Mouse (Mus musculus) thymus, postnatal 10 days (tissue): ENCODE measurements around the gene Phf21a.

Source experiments
- DNase-seq, 2 experiments: peaks; one replicate each; pipeline ENCODE4 v3.0.0; 2021; ENCODE audit warnings: low spot score in 2 of 2

The Phf21a gene

DNA sequence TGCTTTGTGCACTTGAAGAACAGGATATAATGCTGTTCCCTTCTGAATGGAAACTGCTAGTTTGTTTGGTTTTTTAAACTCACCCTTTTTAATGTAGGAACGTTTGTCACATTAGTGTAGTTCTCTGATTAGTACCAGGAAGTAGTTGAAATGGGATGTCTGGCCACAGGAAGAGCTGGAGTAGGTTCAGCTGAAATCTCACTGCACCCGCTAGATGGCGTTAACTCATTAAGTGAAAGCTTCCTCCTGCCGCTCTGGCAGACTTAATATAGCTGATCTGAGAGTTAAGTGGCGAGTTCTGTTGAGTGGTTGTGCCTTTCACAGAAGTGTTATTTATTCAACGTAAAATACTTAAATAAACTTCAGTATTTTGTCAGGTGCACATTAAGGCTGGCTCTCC, 203.5 kb downstream of the Phf21a start:
- DNase-seq = peak; percentile 45 to 76

DNA sequence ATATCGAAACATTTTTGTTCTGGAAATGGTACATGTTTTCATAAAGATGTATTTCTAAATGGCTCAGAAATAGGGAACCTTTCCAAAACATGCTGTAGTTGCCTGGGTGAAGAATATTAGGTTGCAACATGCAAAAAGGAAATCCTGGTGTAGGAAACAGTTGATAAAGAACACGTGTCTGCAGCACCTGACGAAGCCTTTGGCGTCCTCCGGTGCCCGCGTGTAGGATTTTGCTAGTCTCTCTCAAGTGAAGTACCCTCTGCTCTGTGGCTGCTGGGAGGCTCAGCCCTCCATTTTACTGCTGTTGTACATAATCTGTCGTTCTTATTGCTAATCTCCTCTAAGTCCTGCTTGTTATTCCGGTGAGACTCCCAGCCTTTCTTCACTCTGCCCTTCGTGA, 207.0 kb downstream of the Phf21a start:
- no peak for DNase-seq

DNA sequence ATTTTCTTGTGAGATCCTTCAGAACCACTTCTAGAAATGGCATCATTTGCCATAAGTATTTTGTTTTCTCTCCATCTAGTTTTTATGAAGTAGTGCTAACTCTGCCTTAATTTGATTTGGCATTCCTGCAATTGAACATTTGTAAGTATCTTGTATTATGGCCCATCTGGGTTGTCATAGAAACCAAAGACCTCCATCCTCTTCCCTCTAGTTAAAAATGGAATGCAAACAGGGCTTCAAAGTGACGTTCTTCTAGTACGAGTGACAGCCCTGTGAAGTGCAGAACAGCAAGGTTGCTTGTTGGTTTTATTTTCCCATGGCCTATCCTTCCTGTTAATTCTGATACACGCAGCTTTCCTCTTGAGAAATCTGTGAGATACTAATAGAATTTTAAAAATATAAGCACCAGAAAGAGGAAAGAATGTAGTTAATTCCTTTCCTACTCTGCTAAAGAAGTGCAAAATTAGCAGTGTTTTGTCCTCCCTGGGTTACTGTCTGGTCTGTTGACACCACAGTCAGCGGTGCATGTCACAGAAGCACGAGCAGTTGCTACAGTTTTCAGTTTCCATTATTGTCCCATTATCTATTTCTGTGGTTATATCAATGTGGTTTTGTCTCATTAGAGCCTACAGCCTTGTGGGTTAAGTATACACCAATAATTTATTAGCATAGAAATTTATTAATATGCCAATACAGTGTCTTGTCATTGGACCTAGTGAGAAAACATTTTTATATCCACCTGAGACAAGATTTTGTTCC, 209.1 kb downstream of the Phf21a start:
- no peak for DNase-seq

DNA sequence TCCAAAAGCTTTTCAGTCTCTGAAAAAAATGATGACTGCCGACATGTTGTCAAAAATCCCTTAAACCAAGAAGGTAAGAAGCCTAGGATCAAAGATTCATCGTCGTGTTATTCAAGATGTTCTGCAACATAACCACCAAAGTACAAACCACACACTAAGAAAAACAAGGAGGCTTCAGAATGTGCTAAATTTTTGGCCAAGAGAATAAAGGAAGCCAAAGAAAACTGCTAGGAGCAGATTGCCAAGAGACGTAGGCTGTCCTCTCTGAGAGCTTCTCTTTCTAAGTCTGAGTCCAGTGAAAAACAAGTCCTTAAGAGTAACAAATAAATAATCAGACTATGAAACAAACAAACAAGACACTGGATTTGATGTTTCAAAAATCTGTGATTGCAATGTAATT, 219.6 kb downstream of the Phf21a start:
- no peak for DNase-seq

DNA sequence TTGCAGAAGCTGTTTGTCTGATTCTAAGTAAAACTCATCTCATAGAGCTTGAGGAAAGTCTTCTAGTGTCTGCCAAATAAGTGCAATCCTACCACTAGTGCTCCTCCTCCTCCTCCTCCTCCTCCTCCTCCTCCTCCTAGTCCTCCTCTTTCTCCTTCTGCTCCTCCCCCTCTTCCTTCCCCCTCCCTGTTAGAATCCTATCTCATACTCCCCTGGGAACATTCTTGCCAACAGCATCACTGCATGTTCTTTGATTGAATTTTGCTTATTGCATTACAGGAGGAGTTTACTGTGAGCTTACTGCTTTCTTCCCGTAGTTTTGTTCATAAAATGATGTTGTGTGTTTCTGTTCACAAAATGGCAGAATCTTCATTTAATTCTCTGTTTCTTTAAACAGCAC, 221.1 kb downstream of the Phf21a start:
- no peak for DNase-seq

DNA sequence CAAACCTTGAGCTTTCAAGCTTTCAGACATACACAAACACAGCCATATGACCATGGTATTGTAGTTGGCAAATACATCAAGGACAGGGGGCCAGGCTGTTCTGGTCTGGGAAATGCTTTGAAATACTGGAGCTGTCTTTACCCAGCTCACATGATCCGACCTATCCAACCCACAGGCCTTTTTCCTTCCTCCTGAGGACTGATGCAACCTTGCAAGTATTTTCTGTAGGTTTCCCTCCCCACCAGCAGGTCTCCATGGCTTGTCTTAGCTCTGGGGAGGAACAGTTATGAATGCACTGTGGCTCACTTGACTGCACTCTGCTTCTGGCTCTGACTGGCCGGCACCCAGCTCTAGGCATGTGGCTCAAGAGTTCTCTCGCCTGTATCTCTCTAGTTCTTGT, 223.7 kb downstream of the Phf21a start:
- no peak for DNase-seq

DNA sequence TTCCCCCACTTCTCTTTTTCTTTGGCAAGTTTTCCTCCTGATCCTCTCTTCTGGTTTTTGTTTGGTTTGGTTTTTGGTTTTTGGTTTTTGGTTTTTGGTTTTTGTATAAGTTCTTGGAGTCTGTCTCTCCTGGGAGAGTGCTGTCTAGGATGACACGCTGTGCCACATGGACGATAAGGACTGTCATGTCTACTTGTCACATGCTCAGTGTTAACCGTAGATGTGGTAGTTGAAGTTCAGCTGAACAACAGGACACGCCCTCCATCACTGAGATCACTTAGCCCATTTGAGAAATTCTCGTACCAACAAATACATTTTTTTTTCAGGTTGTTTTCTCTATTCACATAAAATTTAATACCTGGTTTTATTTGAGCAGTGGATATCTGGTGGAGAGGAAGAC, 224.3 kb downstream of the Phf21a start:
- no peak for DNase-seq

DNA sequence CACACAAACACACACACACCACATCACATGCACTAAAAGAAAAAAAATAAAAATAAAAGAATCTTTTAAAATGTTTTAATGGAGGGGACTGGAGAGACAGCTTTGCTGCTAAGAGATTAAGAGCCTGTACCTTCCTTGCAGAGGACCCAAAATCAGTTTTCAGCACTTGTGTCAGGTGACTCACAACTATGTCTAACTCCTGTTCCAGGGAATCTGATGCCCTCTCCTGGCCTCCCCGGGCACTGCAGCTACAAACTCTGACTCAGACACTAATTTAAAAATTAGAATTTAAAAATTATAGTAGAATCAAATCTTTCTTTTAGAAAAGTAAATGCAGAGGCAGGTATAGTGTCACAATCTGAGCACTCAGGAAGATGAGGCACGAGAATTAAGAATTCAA, 229.8 kb downstream of the Phf21a start:
- peak; percentile 11 to 48 for DNase-seq

DNA sequence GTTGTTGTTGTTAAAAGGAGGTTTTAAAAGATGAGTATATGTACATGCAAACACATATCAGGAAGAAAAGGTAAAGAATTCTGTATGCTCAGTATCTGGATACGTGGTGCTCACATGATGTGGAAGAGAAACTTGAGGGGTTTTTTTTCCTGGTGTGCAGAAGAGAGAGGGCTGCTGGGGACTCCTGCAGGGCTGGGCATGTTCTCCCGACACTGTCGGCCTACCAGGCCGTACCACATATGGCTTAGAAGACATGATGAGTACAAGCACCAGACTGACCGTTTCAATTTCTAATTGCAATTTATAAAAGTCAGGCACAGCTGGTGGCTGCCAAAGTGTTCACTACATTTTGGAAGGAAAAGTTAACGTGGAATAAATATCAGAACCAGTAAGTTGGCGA, 232.8 kb downstream of the Phf21a start:
- DNase-seq = no peak

DNA sequence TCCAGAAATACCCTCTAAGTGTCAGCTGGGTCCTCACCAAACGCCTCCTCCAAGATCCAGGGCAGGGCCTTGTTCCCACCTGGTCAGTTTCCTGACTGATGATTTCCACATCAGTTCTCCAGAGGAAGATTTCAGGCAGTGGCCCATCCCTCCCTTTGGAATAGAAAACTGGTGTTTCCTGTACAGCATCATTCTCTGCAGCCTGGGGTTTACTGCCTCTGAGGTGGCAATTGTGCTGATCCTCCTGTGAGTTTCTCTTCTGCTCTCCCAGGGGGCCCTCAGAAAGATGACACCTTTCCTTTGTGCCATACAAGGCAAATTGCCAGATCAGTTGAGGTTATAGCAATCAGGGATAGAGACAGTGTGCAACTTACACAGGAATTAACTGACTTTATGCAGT, 233.3 kb downstream of the Phf21a start:
- no peak for DNase-seq

DNA sequence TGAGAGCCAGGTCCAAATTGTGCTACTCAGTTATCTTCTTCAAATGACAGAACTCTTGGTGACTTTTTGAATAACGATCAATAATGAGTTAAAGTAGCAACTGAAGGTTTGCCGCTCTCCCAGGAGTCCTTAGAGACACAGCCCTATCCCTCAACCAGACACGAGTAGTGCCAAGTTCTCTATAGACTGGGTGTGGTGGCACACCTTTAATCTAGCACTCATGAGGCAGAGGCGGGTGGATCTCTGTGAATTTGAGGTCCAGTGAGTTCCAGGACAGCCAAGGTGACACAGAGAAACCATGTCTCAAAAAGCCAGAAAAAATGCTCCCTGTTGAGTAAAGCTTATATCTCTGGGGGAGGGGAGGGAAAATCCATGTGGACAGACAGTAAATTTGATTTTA, 234.7 kb downstream of the Phf21a start:
- DNase-seq = no peak

DNA sequence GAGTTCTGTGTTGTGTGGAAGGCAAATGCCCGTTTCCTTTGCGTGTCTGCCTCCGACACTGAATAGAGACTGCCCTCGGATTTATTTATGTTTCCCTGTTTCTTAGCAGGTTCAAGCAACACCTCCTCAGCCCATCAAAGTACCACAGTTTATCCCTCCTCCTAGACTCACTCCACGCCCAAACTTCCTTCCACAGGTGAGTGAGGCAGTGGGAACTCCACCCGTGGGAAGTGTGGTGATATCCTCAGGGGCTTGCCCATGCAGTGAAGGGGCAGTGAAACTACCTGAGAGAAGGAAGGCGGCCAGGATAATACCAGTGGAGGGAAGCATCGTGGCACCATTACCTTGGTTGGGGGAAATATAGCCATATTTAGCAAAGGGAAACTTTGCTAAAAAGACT, 235.3 kb downstream of the Phf21a start:
- DNase-seq = no peak

DNA sequence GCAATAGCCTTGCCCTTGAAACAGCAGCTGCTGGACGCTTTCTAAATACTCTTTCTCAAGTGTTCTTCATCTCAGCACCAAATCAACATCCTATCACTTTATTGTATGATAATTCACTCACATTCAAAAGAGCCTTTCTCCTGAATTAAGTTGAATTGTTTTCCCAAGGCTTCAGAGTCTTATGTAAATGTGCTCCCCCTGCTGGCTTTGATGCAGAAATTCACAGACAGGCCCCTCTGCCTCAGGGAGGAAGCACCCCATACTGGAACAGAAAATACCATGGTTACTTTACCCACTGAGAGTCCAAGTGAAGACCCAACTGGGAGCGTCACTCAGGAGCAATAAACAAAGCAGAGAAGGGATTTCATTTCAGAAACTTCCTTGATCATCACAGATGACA, 237.9 kb downstream of the Phf21a start:
- DNase-seq = peak in 1 of 2 experiments; percentile 54

DNA sequence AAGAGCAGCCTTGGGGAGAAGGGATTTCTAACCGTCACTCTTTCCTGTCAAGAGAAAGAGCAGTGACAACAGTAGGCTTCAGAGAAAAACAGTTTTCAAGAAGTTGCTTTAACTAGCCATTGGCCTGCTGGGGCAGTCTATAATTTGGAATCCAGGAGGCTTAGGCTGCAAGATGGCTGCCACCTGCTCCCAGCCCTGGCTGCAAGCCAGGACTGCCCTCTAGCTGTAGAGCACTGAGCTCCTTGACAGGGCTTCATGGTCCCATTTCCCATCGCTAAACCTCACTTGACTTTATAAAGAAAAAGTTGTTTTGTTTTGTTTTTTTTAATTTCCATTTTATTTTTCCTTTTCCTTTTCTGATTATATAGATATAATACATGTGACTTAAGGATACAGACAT, 238.5 kb downstream of the Phf21a start:
- no peak for DNase-seq

DNA sequence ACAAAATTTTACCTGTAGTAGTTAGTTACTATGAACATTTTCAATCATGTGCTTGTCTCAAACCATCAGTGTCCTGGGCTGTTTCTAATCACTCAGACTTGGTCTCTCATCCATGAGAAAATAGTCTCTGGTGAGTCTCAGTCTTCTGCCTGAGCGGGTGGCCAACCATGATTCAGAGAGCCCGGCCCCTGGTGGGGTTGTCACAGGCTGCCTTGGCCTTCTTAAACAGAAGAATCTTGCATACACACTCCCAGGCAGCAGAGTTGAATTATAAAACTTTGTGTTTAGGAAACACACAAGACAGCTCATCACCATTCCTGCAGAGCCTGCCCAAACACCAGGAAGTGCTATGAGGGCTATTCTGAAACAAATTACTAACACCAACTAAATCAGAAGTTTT, 239.0 kb downstream of the Phf21a start:
- DNase-seq = no peak

DNA sequence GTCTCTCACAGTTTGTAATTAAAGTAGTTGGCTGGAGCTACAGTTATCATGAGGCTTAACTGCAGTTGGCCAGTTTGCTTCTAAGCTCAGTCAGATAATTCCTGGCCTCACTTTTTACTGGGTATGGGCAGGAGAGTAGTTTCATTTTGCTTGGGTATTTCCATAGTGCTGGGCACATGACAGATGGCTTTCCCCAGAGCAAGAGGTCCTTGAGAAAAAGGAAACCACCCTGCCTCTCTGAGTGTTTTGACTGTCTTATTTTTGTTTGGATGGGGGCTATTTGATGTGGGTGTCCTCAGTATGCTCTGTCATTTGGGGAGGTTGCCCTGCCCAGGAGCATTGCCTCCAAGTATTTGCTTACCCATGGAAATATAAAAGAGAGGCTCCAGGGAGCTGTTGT, 249.5 kb downstream of the Phf21a start:
- no peak for DNase-seq

DNA sequence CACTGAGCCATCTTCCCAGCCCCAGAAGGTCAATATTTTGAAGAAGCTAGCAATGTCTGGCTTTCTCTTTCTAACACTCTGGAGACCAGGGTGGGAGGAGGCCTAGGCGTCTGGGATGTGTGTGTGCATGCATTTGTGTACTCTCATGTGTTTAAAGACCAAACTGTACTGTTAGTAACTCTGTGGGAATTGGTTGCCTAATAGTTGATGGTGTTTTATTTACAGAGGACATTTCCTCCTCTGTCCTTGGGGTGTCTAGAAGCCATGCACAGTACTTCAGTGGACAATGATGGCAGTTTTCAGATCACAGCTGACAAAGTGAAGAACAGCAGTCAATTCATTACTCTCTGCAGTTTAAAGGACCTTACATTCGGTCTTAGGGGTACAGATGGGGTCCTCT, 254.3 kb downstream of the Phf21a start:
- no peak for DNase-seq

DNA sequence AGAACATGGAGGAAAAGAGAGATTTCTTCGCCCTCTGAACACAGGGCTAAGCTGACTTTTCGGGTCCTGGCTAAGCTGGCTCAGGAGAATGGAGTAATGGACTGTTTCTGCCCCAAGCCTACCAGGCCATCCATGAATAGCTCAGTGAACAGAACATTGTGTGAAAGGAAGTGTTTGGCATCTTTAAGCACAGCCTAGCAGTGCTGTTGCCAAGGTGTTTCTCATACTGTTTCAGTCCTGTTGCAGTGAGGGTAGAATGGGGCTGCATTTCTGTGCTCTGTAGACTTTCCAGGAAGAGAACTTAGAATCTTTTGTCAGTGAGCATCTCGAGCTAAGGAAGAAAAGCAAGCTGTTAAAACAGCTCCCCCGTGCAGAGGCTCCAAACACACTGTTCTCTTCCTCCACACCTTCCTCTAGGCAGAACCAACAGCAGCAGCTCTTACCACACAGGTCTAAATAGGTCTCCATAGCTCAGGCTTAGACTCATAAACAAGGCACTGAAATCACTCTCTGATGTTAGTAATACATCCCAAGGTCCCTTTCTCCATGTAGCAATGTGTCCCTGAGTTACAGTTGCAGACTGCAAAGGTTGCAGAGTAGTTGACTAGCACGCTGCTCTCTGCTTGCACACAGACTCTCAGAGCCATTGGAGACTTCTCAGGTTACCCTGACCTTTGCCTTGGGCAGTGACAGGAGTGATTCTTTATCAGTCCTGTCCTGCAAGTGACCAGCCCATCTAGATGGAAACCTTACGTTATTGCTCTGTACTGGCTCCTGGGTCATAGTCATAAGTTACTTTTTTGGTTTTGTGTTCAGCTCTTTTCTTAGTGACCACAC, 256.9 kb downstream of the Phf21a start:
- DNase-seq = no peak

DNA sequence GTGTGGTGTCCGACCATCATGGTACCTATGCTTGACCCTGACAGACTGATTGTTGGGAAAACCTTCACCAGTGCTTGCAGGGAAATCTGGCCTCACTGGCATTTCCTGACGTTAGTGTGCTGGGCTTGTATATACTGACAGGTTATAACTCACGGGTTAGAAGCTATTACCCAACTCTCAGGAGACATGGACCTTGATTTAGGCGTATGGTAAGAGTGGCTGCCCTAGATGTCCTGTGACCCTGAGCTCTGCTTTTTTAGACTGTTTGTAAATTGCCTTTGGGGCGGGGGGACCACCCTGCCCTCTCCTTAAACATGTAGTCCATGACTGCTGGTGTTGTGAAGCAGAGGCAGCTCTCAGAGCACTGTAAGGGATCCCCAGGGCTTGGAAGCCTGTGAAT, 257.8 kb downstream of the Phf21a start:
- DNase-seq = no peak

DNA sequence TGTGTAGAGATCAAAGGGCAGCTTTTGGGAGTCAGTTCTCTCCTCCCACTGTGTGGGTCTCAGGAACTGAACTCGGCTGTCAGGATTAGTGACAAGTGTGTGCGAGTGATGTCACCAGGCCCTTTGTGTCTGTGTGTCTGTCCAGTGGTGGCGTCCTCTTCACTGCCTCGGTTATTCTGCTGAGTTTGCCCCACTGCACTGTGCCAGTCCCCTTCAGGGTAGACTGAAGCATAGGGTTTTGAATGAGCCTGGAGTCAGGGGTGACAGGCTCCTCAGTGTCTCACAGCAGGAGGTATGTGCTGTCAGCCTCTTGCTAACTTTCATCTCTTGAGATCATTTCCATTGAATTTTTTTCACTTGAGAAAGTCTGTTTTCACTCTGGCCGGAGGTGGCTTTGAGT, 260.5 kb downstream of the Phf21a start:
- no peak for DNase-seq

DNA sequence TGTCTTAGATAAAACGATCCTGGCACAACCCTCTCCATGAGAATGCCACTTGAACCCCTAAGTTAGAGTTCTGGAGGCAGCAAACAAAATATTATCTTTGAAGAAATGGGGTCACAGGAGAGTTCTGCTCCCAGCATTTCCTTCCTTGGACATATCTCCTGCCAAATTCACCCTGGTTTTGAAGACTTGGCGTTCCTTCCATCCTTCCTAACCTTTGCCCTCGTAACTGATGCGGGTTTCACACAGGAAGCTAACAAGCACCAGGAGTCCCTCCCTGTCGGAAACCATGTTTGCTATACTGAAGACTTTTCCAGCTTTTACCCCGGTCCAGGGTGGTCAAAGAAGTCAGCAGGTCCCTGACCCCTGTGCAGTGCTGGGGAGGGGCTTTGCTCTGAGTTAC, 261.3 kb downstream of the Phf21a start:
- DNase-seq = no peak

DNA sequence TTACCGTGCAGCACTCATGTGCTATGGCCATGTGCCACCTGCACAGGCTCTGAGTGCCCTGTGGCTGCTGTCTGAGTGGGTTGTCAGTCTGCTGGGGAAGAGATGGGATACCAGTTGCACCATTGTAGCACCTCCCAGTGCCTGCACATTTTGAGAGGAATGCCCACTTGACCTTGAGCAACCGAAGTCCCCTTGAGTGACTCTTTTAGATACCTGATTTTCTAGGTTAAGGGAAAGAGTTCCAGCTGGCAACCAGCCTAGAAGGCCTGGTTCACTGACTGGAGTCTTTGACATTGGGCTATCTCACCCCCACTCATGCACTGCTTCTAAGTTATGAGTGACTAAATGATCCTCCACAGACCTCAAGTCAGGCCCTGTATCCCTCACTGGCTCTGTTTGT, 266.4 kb downstream of the Phf21a start:
- no peak for DNase-seq

DNA sequence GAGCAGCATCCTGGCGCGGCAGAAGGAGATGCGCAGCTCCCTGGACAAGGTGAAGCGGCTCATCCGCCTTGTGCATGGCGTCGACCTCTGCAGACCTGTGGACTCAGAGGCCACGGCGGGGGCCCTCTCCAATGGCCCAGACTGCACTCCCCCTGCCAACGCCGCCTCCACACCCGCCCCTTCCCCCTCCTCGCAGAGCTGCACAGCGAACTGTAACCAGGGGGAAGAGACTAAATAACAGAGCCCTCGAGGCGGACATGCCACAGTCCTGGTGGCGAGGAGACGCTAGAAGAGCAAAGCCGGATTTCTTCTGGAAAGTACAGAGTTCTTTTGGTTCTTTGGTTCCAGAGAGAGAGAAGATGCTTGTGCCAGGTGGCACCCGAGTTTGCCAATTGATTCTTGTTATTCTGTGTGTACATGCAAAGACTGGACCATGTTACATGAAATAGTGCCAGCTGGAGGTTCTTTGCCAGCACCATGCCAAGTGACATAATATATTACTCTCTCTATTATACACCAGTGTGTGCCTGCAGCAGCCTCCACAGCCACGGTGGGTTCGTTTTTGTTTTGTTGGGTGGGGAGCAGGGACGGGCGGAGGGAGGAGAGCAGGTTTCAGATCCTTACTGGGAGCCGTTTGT, 267.4 kb downstream of the Phf21a start:
- no peak for DNase-seq
